Mouse (Mus musculus) gonadal fat pad, adult 2 months (tissue): ENCODE results near the gene Calcb. TPM values are rescaled to one million over a fixed set of nuclear protein-coding genes. Genes with fewer than 3 reads are reported as not detected.

Experiments used
- DNase-seq: peaks from one replicate; pipeline ENCODE4 v3.0.0-alpha.2; 2012; ENCODE audit warnings: low read depth
- polyA plus RNA-seq: library from polyadenylated mRNA; depleted of rRNA; stranded (reverse); fragments of >200 nt; gene quantifications from 2 replicates; pipeline ENCODE4 v1.2.3, GENCODE M21; 2012; rRNA removed

The Calcb gene
- polyA plus RNA-seq, 1 experiment, result 0.11 TPM

DNA sequence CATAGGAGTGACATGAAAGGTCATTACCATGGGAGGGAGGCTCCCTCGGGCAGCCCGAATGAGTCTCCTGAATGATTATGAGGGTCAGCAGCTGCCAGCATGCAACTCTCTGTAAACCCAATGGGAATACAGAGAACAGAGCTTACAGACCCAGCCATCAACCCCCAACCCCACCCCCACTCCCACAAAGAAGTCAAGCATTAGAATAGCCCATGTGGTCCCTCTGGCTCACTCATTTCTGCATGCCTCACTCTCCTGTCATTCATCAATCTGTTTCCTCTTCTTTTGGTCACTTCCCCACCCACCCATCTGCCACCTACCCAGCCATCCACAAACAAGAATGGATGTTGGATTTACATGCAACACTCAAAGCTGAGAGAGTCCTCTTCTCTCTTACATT lies 35.0 kb downstream of the Calcb start:
- DNase-seq, result no peak

GRCm38 (mm10) chr7:114754196-114754595 lies 35.8 kb downstream of the Calcb start:
- DNase-seq, result no peak

DNA sequence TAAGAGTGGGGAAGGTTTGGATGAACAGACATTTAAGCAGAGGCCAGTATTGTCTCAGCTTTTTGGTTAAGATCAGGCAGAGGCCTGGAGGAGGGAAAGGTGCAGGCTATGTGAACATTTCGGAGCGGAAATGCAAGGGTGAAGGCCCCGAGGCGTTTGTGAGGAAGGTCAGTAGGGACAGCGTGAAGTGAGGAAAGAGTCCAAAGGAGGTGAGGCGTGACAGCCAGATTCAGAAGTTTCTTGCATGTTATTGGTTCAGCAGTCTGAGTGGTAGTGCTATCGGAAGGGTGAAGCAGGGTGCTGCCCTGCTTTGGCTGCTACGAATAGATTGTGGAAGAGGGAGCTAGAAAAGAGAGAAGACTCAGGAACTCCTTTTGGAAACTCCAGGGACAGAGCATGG lies 36.2 kb downstream of the Calcb start:
- no peak for DNase-seq

DNA sequence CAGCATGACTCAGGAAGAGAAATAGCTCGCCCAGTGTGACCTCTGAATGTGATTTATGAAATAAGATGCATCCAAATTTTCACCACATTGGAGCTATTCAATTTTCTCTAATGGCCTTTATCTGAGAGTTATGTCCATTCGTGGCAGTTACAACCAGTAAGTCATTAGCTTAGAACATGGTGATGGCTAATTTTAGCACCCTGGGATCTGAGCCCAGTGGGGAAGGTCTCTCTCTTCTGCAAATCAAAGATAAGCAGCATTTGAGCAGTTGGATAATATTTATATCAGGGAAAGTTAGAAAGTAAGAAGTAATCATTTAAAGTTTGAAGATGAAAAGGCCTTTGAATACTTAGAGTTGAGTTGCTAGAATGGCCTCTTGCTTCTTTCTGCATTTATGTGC lies 44.2 kb downstream of the Calcb start:
- no peak for DNase-seq

- DNase-seq, result no peak
These were observed 46.8 kb downstream of the Calcb start for GRCm38 (mm10) chr7:114765273-114765672.

DNA sequence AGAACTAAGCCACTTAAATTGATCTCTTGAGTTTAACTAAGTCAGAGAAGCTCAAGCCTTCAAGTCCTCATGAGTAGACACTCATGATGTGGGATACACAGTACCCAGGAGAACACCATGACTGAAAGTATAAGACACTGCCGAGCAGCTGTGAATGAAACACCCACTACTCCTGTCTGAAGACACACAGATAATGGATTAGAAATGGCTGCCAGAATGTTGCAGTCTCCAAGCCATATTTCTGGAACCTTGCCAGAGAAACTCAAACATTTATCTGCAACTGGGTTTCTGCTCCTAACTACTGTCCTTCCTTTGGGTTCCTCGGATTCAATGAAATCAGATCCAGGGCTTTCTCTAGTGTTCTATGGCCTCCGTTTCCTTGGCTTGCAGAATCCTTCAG lies 48.1 kb downstream of the Calcb start:
- DNase-seq, result no peak

- DNase-seq, result no peak
These were observed 50.1 kb downstream of the Calcb start for GRCm38 (mm10) chr7:114768516-114768915.

DNA sequence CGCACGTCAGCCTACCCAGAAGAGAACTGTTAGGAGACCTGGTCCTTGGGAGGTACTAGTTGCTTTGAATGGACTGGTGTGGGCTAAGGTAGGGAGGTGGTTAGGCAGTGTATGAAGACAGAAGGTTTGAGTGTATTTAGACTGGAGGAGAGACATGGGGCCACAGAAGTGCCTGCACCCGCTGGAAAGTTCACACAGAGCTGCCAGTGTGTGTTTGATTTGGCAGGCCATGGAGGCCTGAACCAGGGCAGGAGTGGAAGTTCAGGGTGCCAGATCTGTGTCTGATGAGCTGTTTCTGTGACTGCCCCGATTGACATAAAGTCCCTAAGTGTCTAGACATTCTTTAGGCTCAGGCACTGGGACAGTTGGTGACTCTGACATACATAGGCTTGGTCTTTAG lies 50.6 kb downstream of the Calcb start:
- DNase-seq, result no peak

GRCm38 (mm10) chr7:114770586-114770985 lies 52.1 kb downstream of the Calcb start:
- DNase-seq, result no peak

DNA sequence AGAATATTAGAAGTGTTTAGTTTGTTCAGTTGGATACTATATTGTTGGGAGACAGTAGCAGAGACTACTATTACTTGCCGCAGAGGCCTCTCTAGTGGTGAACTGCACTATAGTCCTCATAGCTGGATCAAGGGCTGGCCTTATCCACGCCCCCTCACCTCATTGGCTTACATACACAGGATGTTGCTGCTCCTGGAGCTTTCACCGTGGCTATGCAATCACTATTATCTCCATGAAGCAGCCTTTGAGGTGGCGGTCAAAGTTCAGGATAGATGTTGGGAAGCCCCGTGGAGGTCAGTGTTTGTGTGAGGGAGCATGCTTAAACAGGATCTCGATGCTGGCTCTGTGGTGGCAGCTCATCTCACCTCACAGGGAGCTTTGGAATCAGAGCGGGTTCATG lies 53.4 kb downstream of the Calcb start:
- DNase-seq, result no peak

Other genes starting within 250 kb of the Calcb start
- 3.1 and 3.3 TPM in 2 replicates for gene Cyp2r1, start 155.7 kb upstream of the Calcb start, polyA plus RNA-seq
- 1.8 and 2.9 TPM in 2 replicates for gene Calca, start 82.3 kb upstream of the Calcb start, polyA plus RNA-seq
- 0.84 and 2.0 TPM in 2 replicates for gene Insc, start 25.1 kb downstream of the Calcb start, polyA plus RNA-seq